Mouse (Mus musculus): ENCODE data around the gene Dok1. TPM values are rescaled to one million over a fixed set of nuclear protein-coding genes. Genes with fewer than 3 reads are reported as not detected.

Dok1 gene
- total and polyA plus RNA-seq, 2 experiments from 2014 or later = 1.4 to 3.3 TPM

DNA sequence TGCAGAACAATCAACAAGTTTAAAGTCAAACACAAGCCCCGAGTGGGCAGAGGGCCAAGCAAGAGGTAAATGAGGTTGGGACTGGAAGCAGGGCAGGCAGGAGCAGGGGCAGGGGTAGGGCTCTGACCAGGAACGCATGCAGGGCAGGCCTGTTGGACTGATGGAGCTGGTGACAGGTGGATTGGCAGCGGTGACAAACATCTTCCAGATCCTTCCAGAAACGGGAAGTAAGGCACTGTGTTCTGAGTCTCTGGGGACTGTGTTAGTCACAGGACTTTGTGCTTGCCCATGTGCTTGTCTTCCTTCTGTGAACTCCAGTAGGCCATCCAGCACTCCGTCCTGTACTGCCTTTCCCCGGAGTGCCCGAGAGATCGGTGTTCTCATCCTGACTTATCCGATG lies 11.5 kb upstream of the Dok1 start:
- WGBS = 83% methylated on average over 9 of the region's 9 CpGs
- H3K4me1 ChIP-seq (ENCODE audit: insufficient read depth) = no peaks in the 10 kb centered on the region
- H3K27me3 ChIP-seq (ENCODE audit: insufficient read depth, low read length) = no peaks in the 10 kb centered on the region
- no peak for TF ChIP-seq CTCF (IDR thresholded peaks at IDR 0.05; ENCODE audit: low read depth)
- no peak overlapping the region for H3K27ac ChIP-seq (ENCODE audit: low read depth, low read length)
- H3K4me2 ChIP-seq (ENCODE audit: low read depth) = no peak overlapping the region
- no peaks in the 10 kb centered on the region for H3K36me3 ChIP-seq (ENCODE audit: insufficient read depth)
- H3K9me3 ChIP-seq (ENCODE audit: low read length) = no peaks in the 10 kb centered on the region
- ATAC-seq (no peak), DNase-seq (no peak)
- H3K4me3 ChIP-seq (ENCODE audit: low read depth, low read length) = no peak overlapping the region
- H3K9ac ChIP-seq = no peak overlapping the region

DNA sequence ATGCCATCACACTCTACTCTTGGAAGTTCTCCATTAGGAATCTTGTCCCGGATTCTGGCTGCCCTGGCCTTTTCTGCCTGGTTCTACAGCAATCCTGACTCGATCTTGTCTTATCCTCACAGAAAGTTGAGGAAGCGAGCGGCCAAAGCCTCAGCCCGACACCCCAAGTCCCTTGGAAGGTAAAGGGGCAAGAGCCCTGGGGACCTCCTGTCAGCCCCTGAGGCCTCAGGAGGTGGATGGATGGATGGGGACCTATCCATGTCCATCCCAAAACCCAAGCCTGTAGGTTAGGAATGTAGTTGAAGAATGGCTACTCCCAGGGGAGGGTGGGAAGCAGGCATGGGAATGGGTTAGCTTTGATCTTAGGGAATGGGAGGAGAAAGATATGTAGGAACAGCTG lies 10.7 kb upstream of the Dok1 start:
- Histone ChIP-seq H3K27me3 (ENCODE audit: insufficient read depth, low read length) (no peaks in the 10 kb centered on the region), H3K9me3 (ENCODE audit: low read length) (no peaks in the 10 kb centered on the region), H3K4me2 (ENCODE audit: low read depth) (no peak overlapping the region), H3K36me3 (ENCODE audit: insufficient read depth) (no peaks in the 10 kb centered on the region), H3K9ac (no peak overlapping the region), H3K27ac (ENCODE audit: low read depth, low read length) (no peak overlapping the region), H3K4me1 (ENCODE audit: insufficient read depth) (no peaks in the 10 kb centered on the region), H3K4me3 (ENCODE audit: low read depth, low read length) (no peak overlapping the region)
- no peak for ATAC-seq
- WGBS = 86% methylated on average over 5 of the region's 5 CpGs
- TF ChIP-seq CTCF (IDR thresholded peaks at IDR 0.05; ENCODE audit: low read depth) = no peak
- no peak for DNase-seq

GRCm38 (mm10) chr6:83043561-83043960 lies 10.3 kb upstream of the Dok1 start:
- 72% methylated on average over 6 of the region's 6 CpGs for WGBS
- TF ChIP-seq CTCF (IDR thresholded peaks at IDR 0.05; ENCODE audit: low read depth) = no peak
- no peak for ATAC-seq

DNA sequence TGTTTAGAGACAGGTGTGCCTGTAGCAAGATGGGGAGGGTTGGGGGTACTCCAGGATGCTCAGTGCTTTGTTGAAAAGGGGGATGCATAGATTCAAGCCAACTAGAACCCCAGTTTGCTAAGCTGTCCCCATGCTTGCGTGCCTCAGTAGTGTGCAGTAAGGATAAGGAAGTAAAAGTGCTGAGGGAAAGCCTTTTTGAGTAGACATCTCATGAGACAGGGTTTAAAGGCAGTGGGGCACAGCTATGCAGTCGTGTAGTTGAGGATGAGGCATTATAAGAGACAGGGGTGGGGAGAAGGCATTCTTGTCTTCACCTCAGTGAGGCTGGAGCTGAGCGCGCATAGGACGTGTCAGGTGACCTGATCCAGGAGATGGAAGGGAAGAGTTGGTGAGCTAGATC lies 7.3 kb upstream of the Dok1 start:
- no peak for ATAC-seq
- peaks cover 6% of the 10 kb centered on the region; the same call in 1 of the 2 replicates for H3K4me1 ChIP-seq (ENCODE audit: insufficient read depth)
- no peak for TF ChIP-seq CTCF (IDR thresholded peaks at IDR 0.05; ENCODE audit: low read depth)
- no peak overlapping the region for H3K27ac ChIP-seq (ENCODE audit: low read depth, low read length)
- H3K36me3 ChIP-seq (ENCODE audit: insufficient read depth) = no peaks in the 10 kb centered on the region
- no peaks in the 10 kb centered on the region for H3K27me3 ChIP-seq (ENCODE audit: insufficient read depth, low read length)
- no peak for DNase-seq
- no peaks in the 10 kb centered on the region for H3K9me3 ChIP-seq (ENCODE audit: low read length)
- no peak overlapping the region for H3K4me3 ChIP-seq (ENCODE audit: low read depth, low read length)
- 80% methylated on average over 5 of the region's 5 CpGs for WGBS
- no peak overlapping the region for H3K9ac ChIP-seq
- no peak overlapping the region for H3K4me2 ChIP-seq (ENCODE audit: low read depth)

More at GRCm38 (mm10) chr6:83043561-83043960, 10.3 kb upstream of the Dok1 start:
- Histone ChIP-seq H3K27ac (ENCODE audit: low read depth, low read length) (no peak overlapping the region), H3K4me3 (ENCODE audit: low read depth, low read length) (no peak overlapping the region), H3K4me2 (ENCODE audit: low read depth) (no peak overlapping the region), H3K27me3 (ENCODE audit: insufficient read depth, low read length) (no peaks in the 10 kb centered on the region), H3K36me3 (ENCODE audit: insufficient read depth) (no peaks in the 10 kb centered on the region), H3K9ac (no peak overlapping the region), H3K9me3 (ENCODE audit: low read length) (no peaks in the 10 kb centered on the region), H3K4me1 (ENCODE audit: insufficient read depth) (peaks cover 2% of the 10 kb centered on the region; the same call in 1 of the 2 replicates)
- no peak for DNase-seq

- Histone ChIP-seq H3K4me3 (ENCODE audit: low read depth, low read length) (peak overlapping the region; percentile 31), H3K4me1 (ENCODE audit: insufficient read depth) (peaks cover 8% of the 10 kb centered on the region), H3K9me3 (ENCODE audit: low read length) (no peaks in the 10 kb centered on the region), H3K27ac (ENCODE audit: low read depth, low read length) (no peak overlapping the region), H3K27me3 (ENCODE audit: insufficient read depth, low read length) (no peaks in the 10 kb centered on the region), H3K36me3 (ENCODE audit: insufficient read depth) (no peaks in the 10 kb centered on the region), H3K4me2 (ENCODE audit: low read depth) (peak overlapping the region; percentile 58), H3K9ac (0 out of 2 replicates have a peak overlapping the region, but pooled peaks have one; percentile 31)
- ATAC-seq (peak; percentile 74), DNase-seq (peak; percentile 86)
- no peak for TF ChIP-seq CTCF (IDR thresholded peaks at IDR 0.05; ENCODE audit: low read depth)
- 8% methylated on average over 24 of the region's 24 CpGs for WGBS
Measured at GRCm38 (mm10) chr6:83038496-83039012, 5.3 kb upstream of the Dok1 start.

DNA sequence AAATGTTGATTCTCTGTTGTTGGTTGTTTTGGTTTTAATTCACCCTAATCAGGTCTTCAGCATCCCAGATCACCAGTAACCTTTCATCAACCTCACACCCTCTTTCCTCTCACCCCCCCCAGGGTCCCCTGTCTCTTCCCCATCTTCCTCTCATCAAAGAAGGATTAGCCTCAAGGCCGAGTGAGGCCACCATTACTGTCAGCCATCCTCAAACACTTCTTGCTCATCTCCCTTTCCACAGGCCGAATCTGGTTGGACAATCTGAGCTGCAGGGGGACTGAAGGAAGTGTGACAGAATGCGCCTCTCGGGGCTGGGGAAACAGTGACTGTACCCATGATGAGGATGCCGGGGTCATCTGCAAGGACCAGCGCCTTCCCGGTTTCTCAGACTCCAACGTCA lies 3.9 kb upstream of the Dok1 start:
- TF ChIP-seq CTCF (IDR thresholded peaks at IDR 0.05; ENCODE audit: low read depth) = no peak
- Histone ChIP-seq H3K9me3 (ENCODE audit: low read length) (no peaks in the 10 kb centered on the region), H3K27me3 (ENCODE audit: insufficient read depth, low read length) (peaks cover 8% of the 10 kb centered on the region), H3K9ac (no peak overlapping the region), H3K27ac (ENCODE audit: low read depth, low read length) (no peak overlapping the region), H3K4me3 (ENCODE audit: low read depth, low read length) (no peak overlapping the region), H3K4me1 (ENCODE audit: insufficient read depth) (peaks cover 20% of the 10 kb centered on the region), H3K36me3 (ENCODE audit: insufficient read depth) (no peaks in the 10 kb centered on the region), H3K4me2 (ENCODE audit: low read depth) (no peak overlapping the region)
- ATAC-seq (no peak), DNase-seq (no peak)
- 83% methylated on average over 8 of the region's 8 CpGs for WGBS

GRCm38 (mm10) chr6:83034463-83035055 lies 1.3 kb upstream of the Dok1 start:
- no peaks in the 10 kb centered on the region for H3K9me3 ChIP-seq (ENCODE audit: low read length)
- H3K4me3 ChIP-seq (ENCODE audit: low read depth, low read length) = no peak overlapping the region; the same call in 1 of the 2 replicates
- peaks cover 21% of the 10 kb centered on the region for H3K4me1 ChIP-seq (ENCODE audit: insufficient read depth)
- TF ChIP-seq CTCF (IDR thresholded peaks at IDR 0.05; ENCODE audit: low read depth) = no peak
- no peak overlapping the region for H3K9ac ChIP-seq
- 0 out of 2 replicates have a peak, but pooled peaks have one; percentile 23 for ATAC-seq
- peak overlapping the region; percentile 35; the same call in 1 of the 2 replicates for H3K27ac ChIP-seq (ENCODE audit: low read depth, low read length)
- DNase-seq = no peak
- 25% methylated on average over 5 of the region's 5 CpGs for WGBS
- peak overlapping the region; percentile 85 for H3K4me2 ChIP-seq (ENCODE audit: low read depth)
- H3K36me3 ChIP-seq (ENCODE audit: insufficient read depth) = no peaks in the 10 kb centered on the region
- H3K27me3 ChIP-seq (ENCODE audit: insufficient read depth, low read length) = peaks cover 24% of the 10 kb centered on the region

All from forebrain, postnatal 0 days (tissue).